Mouse (Mus musculus) mesoderm, embryonic 11.5 days (tissue): ENCODE data around the gene Gm10681.
"Not testable (repeated sequence)": the region's sequence is repeated elsewhere in the genome, so short reads cannot be mapped to it uniquely, and the experiment has no call there.

ENCODE experiments used
- DNase-seq: peaks from one replicate; pipeline ENCODE4 v3.0.0-alpha.2; 2012; ENCODE audit warnings: low read depth, low spot score

Gm10681 gene

DNA sequence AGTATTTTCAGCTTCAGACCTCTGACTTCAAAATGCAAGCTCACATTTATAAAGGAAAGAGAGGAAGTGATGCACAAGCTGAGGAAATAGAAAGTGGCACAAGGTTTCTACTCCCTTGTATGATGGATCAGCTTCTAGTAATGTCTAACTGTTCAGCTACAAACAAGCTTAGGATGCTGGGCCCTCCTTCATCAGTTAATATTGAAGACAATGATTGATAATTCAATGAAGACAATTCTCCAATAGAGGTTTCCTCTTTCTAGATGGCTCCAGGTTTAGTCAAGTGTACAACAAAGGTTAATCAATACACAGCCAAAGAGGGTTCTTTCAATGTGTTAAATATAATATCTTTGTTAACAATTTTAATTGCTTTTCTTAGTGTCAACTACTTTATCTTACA is at the start of gene Gm10681:
Gene Gm10681, minus strand, starts transcription at position 101 of the 400 bp plus-strand sequence.
- no peak for DNase-seq

DNA sequence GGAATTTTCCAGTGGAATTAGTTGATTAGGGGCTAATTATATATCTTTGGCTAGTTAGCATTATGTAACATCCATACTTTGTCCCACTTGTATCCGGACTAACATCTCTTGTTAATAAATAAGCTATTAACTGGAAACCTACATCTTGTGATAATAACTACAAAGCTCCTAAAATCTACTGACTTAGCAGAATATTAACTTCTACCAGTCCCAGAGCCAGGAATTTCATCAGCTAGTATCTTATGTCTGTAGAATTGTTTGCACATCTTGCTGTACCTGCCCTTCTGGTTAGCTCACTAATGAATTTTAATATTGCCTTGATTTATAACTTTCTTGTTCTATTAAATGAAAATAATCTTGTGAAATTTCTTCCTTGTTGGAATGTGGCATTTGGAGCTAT is 46.5 kb upstream of the Gm10681 start:
- no peak for DNase-seq

DNA sequence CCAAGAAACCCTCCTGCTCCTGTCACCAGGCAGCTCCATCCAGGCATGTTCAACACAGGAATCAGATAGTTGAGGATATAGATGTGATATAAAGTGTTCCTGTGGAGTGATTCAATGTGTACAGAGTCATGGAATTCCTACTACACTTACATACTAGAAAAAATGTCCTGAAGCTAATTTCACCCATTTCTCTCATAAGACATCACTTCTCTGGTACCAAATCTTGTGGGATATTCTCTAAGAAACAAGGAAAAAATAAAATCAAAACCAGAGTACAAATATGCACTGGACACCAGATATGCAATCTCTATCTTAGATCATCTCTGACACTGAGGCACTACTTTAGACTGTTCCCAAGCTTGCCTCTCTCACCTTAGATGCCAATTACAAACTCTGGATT is 41.5 kb upstream of the Gm10681 start, which contains the start of gene Hsd3b5:
Gene Hsd3b5, minus strand, starts transcription at position 101 of the 400 bp plus-strand sequence.
- DNase-seq = no peak

DNA sequence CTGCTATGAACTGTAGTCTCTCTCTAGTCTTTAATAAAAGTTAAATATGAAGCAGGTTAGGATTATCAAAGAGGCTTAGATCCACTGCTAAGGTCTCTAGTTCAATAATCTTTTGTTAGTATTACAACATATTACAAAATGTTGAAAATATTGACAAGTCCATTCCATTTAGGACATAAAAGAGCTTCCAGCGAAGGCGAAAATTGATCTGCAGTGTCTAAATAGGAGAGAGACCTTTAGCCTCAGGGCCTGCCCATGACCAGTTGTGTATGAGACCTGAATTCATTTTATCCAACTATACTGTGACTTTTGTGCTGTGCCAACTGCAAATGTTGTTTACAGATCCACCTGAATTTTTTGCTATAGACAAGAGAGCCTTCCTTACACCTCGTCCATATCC is 41.0 kb upstream of the Gm10681 start:
- no peak for DNase-seq

DNA sequence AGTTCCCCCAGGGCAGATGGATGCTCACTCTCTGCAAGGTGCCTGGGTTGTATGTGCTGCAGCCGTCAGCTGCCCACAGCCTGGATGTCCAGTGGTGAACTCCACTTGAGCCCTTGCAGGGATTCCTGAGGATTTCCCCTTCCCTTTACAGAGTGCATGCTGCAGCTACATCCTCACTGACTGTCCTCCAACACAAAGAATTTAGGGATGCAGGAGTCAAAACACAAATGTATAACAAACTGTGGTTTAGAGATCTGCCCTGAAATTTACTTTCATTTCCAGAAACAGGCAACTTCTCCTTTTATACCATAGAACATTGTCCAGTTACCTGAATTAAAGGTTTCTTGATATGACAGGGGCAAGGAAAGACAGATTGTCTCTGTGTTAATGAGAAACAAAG is 28.2 kb upstream of the Gm10681 start:
- not testable (repeated sequence) for DNase-seq

DNA sequence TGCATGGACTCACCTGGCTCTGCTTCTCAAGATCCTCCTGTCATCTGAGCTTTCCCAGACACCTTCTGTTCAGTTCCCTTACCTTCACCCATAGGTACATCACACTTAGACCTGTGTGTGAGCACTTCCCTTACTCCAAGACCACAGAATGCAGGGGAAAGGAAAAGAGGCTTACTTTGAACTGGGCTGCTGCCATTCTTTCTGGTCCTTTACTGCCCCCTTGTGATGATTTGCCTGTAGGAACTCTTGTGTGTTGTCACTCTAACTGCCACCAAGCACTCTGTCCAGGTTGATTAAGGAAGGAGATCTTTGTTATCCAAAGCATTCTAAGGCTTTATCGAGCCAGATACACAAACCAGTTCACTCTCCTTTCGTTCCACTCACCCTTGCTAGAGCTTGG is 27.6 kb upstream of the Gm10681 start:
- not testable (repeated sequence) for DNase-seq

DNA sequence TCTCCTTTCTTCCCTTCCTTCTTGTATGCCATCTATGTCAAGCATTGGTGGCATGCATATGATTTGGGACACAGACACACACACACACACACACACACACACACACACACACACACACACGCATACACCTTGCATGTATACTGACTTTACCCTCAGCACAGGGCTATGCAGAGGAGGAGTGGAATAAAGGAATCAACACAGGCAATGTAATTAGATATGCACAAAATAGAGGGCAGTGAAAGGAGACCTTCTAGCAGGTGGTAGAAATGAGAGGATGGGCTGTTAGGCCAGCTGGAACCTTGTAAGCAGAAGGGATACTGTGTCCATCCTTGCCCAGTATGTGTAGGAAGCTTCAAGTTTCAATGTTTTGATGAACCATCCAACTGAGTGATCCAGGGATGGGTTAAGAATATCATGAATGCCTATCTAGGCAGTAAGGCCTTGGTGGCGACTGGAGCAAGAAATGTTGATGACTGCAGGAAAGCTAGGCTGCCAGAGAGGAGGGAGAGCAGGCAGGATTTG is 25.9 kb upstream of the Gm10681 start:
- not testable (repeated sequence) for DNase-seq

DNA sequence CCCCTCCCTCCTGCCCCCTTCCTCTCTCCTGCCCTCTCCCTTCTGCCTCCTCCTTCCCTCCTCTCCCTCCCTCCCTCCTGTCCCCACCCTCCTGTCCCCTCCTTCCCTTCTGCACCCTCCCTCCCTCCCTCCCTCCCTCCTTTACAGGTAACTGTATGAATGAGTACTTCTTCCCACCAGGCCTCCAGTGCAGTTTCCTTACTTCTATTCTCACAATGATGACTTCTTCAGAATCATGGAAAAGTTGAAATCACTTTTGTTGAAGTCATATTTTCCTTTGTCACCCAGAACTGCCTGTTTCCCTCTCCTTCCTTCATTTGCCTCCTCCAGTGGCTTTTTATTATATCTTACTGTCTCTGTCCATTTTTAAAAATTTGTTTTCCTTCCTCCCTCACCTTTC is 25.4 kb upstream of the Gm10681 start:
- DNase-seq = no peak

DNA sequence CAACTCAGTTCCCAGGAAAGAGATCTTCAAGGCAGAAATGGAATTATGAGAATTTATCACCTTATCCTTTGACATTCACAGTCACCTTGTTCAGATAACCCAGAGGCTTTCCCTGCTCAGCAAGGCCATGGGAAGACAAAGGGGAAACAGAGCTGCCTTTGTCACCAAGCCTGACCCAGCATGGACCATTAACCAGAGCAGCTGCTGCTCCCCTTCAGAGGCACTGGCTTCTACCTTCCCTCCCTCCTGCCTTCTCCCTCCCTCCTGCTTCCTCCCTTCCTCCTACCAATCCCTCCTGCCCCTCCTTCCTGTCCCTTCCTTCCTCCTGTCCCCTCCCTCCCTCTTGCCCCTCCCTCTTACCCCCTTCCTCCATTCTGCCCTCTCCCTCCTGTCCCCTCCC is 24.9 kb upstream of the Gm10681 start:
- DNase-seq = peak; percentile 2

DNA sequence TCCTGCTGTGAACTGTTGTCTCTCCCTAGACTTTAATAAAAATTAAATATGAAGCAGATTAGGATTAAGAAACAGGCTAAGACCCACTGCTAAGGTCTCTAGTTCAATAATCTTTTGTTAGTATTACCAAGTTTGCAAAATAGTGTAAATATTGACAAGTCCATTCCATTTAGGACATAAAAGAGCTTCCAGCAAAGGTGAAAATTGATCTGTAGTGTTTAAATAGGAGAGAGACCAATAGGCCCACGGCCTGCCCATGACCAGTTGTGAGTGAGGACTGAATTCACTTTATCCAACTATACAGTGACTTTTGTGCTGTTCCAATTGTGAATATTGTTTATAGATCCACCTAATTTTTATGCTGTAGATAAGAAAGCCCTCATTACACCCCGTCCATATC is 886 bp downstream of the Gm10681 start:
- DNase-seq = no peak

DNA sequence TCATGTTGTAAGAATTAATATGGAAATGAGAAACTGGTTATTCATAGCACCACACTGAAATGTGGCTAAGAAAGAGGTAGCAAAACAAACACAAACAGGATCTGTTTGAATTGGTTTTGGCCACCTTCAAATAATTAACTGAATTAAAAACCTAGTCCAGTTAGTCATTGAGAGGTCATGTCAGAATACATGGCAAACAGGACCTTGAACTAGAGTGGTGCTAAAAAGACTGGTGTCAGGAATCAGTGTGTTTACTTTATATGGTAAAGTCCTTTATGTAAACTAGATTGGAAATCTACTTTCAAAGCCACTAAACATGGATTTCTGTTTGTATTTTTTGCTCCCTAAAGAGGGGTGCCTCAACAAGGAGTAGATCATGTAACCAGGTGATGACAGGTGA is 6.0 kb downstream of the Gm10681 start:
- not testable (repeated sequence) for DNase-seq

DNA sequence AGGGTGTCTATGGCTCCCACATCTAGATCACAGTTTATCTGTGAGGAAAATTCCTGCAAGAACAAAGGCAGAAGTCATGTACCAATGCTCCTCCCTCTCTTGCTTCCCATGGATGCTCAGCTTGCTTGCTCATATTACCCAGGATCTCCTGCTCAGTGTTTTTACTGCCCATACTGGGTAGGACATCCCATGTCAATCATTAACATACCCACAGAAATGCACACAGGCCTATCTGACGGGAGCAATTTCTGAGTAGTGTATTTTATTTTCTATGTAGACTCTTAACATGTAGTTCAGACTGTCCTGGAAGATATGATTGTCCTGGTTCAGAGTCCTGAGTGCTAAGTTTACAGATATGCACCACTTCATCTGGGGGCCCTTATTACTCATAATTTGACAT is 6.4 kb downstream of the Gm10681 start:
- not testable (repeated sequence) for DNase-seq

DNA sequence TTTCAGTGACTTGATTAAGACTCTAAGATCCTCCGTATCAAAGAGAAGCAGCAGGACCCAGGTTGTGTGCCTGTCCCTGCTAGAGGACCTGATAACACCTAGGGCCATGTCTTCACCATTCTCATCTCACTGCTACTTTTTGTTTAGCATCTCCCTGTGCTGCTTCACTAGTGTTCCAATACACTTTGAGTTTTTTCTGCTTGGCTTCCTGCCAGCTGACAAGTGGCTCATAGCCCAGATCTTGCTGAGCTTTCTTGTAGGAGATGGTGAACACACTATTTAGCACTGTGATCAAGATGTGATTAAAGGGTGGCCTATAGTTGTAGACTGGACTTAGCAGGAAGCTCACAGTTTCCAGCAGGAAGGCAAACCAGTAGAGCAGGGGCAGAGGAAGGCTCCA is 7.6 kb downstream of the Gm10681 start:
- DNase-seq = not testable (repeated sequence)

DNA sequence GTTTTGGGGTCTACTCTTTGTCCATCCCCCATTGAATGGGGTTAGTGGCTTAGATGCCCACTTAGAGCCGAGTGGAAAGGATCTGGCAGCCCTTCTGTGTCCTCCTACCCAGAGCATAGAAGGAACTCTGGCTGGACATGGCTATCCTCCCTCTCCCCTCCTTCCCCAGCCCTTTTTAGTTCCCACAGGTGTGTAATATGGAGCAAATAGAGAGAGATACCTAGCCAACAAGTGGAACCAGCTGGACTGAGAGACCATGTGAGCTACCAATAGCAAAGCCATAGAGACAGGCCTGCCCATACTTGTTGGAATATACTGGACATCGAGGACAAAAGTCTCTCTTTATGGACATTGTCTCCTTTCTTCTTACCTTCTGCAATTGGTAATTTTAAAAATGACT is 20.9 kb downstream of the Gm10681 start:
- not testable (repeated sequence) for DNase-seq

DNA sequence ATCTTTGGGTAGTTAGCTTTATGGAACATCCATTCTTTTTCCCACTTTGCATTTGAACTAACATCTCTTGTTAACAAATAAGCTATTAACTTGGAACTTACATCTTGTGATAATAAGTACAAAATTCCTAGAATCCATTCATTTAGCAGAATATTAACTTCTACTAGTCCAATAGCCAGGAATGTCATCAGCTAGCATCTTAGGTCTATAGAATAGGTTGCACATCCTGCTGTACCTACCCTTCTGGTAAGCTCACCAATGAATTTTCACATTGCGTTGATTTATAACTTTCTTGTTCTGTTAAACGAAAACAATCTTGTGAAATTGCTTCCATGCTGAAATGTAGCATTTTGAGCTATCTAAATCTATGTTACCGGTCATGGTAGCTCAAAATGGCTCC is 23.7 kb downstream of the Gm10681 start:
- not testable (repeated sequence) for DNase-seq

DNA sequence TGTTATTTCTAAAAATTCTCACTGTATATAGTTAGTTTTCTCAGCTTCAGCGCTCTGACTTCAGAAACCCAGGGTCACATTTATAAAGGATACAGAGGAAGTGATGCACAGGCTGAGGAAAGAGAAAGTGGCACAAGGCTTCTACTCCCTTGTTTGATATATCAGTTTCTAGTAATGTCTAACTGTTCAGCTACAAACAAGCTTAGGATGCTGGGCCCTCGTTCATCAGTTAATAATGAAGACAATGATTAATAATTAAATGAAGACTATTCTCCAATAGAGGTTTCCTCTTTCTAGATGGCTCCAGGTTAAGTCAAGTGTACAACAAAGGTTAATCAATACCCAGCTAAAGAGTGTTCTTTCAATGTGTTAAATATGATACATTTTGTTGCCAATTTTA is 24.8 kb downstream of the Gm10681 start:
- not testable (repeated sequence) for DNase-seq

DNA sequence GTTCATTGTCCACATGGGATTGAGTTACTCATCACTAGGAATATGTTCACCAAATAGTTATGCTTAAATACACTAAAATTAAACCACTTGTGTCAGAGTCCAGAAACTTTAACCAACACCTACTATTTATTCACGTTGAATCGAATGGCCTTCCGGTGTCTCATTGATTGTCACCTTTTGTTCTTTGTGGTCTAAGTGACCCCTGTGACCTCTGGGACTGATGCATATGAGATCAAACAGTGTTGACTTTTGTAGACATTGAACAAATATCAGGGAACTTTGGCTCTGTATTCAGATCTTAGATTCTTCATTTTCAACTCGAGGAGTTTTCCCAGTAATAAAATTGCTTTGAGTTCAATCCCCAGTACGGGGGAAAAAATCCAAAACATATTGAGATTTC is 27.9 kb downstream of the Gm10681 start:
- not testable (repeated sequence) for DNase-seq

DNA sequence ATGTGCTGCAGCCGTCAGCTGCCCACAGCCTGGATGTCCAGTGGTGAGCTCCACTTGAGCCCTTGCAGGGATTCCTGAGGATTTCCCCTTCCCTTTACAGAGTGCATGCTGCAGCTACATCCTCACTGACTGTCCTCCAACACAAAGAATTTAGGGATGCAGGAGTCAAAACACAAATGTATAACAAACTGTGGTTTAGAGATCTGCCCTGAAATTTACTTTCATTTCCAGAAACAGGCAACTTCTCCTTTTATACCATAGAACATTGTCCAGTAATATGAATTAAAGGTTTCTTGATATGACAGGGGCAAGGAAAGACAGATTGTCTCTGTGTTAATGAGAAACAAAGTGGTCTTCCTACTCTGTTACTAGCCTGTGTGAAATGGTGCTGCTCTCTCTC is 37.8 kb downstream of the Gm10681 start:
- not testable (repeated sequence) for DNase-seq

DNA sequence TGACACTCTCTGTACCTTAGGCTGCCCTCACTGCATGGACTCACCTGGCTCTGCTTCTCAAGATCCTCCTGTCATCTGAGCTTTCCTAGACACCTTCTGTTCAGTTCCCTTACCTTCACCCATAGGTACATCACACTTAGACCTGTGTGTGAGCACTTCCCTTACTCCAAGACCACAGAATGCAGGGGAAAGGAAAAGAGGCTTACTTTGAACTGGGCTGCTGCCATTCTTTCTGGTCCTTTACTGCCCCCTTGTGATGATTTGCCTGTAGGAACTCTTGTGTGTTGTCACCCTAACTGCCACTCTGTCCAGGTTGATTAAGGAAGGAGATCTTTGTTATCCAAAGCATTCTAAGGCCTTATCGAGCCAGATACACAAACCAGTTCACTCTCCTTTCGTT is 38.4 kb downstream of the Gm10681 start:
- DNase-seq = not testable (repeated sequence)

DNA sequence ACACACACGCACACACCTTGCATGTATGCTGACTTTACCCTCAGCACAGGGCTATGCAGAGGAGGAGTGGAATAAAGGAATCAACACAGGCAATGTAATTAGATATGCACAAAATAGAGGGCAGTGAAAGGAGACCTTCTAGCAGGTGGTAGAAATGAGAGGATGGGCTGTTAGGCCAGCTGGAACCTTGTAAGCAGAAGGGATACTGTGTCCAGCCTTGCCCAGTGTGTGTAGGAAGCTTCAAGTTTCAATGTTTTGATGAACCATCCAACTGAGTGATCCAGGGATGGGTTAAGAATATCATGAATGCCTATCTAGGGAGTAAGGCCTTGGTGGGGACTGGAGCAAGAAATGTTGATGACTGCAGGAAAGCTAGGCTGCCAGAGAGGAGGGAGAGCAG is 40.1 kb downstream of the Gm10681 start:
- not testable (repeated sequence) for DNase-seq

DNA sequence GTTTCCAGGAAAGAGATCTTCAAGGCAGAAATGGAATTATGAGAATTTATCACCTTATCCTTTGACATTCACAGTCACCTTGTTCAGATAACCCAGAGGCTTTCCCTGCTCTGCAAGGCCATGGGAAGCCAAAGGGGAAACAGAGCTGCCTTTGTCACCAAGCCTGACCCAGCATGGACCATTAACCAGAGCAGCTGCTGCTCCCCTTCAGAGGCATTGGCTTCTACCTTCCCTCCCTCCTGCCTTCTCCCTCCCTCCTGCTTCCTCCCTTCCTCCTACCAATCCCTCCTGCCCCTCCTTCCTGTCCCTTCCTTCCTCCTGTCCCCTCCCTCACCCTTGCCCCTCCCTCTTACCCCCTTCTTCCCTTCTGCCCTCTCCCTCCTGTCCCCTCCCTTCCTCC is 41.0 kb downstream of the Gm10681 start:
- DNase-seq = not testable (repeated sequence)

DNA sequence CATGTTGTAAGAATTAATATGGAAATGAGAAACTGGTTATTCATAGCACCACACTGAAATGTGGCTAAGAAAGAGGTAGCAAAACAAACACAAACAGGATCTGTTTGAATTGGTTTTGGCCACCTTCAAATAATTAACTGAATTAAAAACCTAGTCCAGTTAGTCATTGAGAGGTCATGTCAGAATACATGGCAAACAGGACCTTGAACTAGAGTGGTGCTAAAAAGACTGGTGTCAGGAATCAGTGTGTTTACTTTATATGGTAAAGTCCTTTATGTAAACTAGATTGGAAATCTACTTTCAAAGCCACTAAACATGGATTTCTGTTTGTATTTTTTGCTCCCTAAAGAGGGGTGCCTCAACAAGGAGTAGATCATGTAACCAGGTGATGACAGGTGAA is 63.6 kb downstream of the Gm10681 start:
- not testable (repeated sequence) for DNase-seq

DNA sequence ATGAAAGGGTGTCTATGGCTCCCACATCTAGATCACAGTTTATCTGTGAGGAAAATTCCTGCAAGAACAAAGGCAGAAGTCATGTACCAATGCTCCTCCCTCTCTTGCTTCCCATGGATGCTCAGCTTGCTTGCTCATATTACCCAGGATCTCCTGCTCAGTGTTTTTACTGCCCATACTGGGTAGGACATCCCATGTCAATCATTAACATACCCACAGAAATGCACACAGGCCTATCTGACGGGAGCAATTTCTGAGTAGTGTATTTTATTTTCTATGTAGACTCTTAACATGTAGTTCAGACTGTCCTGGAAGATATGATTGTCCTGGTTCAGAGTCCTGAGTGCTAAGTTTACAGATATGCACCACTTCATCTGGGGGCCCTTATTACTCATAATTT is 64.1 kb downstream of the Gm10681 start:
- DNase-seq = not testable (repeated sequence)

DNA sequence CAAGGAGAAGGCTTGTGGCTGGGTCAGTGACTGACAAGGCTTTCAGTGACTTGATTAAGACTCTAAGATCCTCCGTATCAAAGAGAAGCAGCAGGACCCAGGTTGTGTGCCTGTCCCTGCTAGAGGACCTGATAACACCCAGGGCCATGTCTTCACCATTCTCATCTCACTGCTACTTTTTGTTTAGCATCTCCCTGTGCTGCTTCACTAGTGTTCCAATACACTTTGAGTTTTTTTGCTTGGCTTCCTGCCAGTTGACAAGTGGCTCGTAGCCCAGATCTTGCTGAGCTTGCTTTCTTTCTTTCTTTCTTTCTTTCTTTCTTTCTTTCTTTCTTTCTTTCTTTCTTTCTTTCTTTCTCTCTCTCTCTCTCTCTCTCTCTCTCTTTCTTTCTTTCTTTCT is 65.8 kb downstream of the Gm10681 start:
- not testable (repeated sequence) for DNase-seq
